Mouse (Mus musculus) hindbrain, embryonic 13.5 days (tissue): ENCODE data around the gene Cfap61. TPM values are rescaled to one million over a fixed set of nuclear protein-coding genes. Genes with fewer than 3 reads are reported as not detected.

ENCODE experiments used
- ATAC-seq: fragments of 200-750 bp; cut with Nextera tagmentation; 2 replicates; pipeline ENCODE4 v1.8.0; 2017; ENCODE audit warnings: moderate TSS enrichment; ENCODE audit not compliant: low FRiP score
- H3K27ac ChIP-seq: fragments of 300-500 bp; sonication (generic); 2 replicates; pipeline ENCODE4 v1.5.1; 2015; ENCODE audit warnings: inconsistent platforms, mild to moderate bottlenecking, moderate library complexity
- H3K27me3 ChIP-seq: fragments of 300-500 bp; sonication (generic); 2 replicates; pipeline ENCODE4 v1.6.1; 2015; ENCODE audit warnings: mild to moderate bottlenecking, inconsistent platforms
- H3K36me3 ChIP-seq: fragments of 300-500 bp; sonication (generic); 2 replicates; pipeline ENCODE4 v1.6.1; 2015; ENCODE audit warnings: mild to moderate bottlenecking, inconsistent platforms
- H3K4me1 ChIP-seq: fragments of 300-500 bp; sonication (generic); replicated peaks from 2 replicates; pipeline ENCODE4 v1.6.1; 2015; ENCODE audit warnings: inconsistent platforms
- H3K4me2 ChIP-seq: fragments of 300-500 bp; sonication (generic); 2 replicates; pipeline ENCODE4 v1.6.1; 2015; ENCODE audit warnings: inconsistent platforms, mild to moderate bottlenecking, moderate library complexity
- H3K4me3 ChIP-seq: fragments of 300-500 bp; sonication (generic); 2 replicates; pipeline ENCODE4 v1.5.1; 2015; ENCODE audit warnings: mild to moderate bottlenecking, inconsistent platforms
- H3K9ac ChIP-seq: fragments of 300-500 bp; sonication (generic); 2 replicates; pipeline ENCODE4 v1.6.1; 2015; ENCODE audit warnings: mild to moderate bottlenecking, inconsistent platforms
- H3K9me3 ChIP-seq: fragments of 300-500 bp; sonication (generic); 2 replicates; pipeline ENCODE4 v1.6.1; 2016; ENCODE audit warnings: inconsistent platforms
- WGBS: fragments of 180-500 bp; shearing (Covaris S2); methylation state at CpG from one replicate; pipeline ENCODE4 v1.1.7; 2015; 5-methylcytosine and 5-hydroxymethylcytosine counted together
- polyA plus RNA-seq: library from polyadenylated mRNA; unstranded; fragments of >200 nt; fragmentation: Nextera tagmentation; extraction: Ambion mirVana; gene quantifications from 2 replicates; pipeline ENCODE4 v1.2.1, GENCODE M21; 2015

Gene Cfap61
- polyA plus RNA-seq, 1 experiment from 2014 or later: 3.8 TPM

GRCm38 (mm10) chr2:146077117-146077516 lies 142.5 kb downstream of the Cfap61 start:
- Histone ChIP-seq H3K9ac (no peak overlapping the region), H3K9me3 (no peaks in the 10 kb centered on the region), H3K4me1 (0 out of 2 replicates have a peak, but pooled peaks cover 6% of the 10 kb centered on the region)

GRCm38 (mm10) chr2:146080282-146080681 lies 145.7 kb downstream of the Cfap61 start:
- no peaks in the 10 kb centered on the region for H3K27me3 ChIP-seq
- H3K9ac ChIP-seq: no peak overlapping the region
- 96% methylated on average over 4 of the region's 4 CpGs for WGBS

More at GRCm38 (mm10) chr2:146077117-146077516, 142.5 kb downstream of the Cfap61 start:
- no peaks in the 10 kb centered on the region for H3K36me3 ChIP-seq
- H3K27me3 ChIP-seq: no peaks in the 10 kb centered on the region
- H3K4me3 ChIP-seq: no peak overlapping the region
- no peak overlapping the region for H3K4me2 ChIP-seq
- ATAC-seq: no peak
- 96% methylated on average over 10 of the region's 10 CpGs for WGBS
- H3K27ac ChIP-seq: no peak overlapping the region

GRCm38 (mm10) chr2:146083326-146083871 lies 148.8 kb downstream of the Cfap61 start:
- 33% methylated on average over 6 of the region's 6 CpGs for WGBS
- Histone ChIP-seq H3K4me2 (no peak overlapping the region), H3K27me3 (0 out of 2 replicates have a peak, but pooled peaks cover 3% of the 10 kb centered on the region)

More at GRCm38 (mm10) chr2:146080282-146080681, 145.7 kb downstream of the Cfap61 start:
- Histone ChIP-seq H3K4me2 (no peak overlapping the region), H3K4me1 (0 out of 2 replicates have a peak, but pooled peaks cover 2% of the 10 kb centered on the region), H3K36me3 (no peaks in the 10 kb centered on the region), H3K27ac (no peak overlapping the region), H3K9me3 (no peaks in the 10 kb centered on the region), H3K4me3 (no peak overlapping the region)
- no peak for ATAC-seq

GRCm38 (mm10) chr2:146087411-146087810 lies 152.8 kb downstream of the Cfap61 start:
- WGBS: 93% methylated on average over 1 of the region's 1 CpGs
- no peak overlapping the region for H3K4me2 ChIP-seq

More at GRCm38 (mm10) chr2:146083326-146083871, 148.8 kb downstream of the Cfap61 start:
- no peaks in the 10 kb centered on the region for H3K9me3 ChIP-seq
- H3K4me3 ChIP-seq: no peak overlapping the region
- no peak overlapping the region for H3K27ac ChIP-seq
- H3K36me3 ChIP-seq: no peaks in the 10 kb centered on the region
- H3K4me1 ChIP-seq: 0 out of 2 replicates have a peak, but pooled peaks cover 2% of the 10 kb centered on the region
- ATAC-seq: no peak
- no peak overlapping the region for H3K9ac ChIP-seq

GRCm38 (mm10) chr2:146089157-146089692 lies 154.6 kb downstream of the Cfap61 start:
- H3K4me3 ChIP-seq: no peak overlapping the region
- no peaks in the 10 kb centered on the region for H3K36me3 ChIP-seq
- H3K27ac ChIP-seq: no peak overlapping the region
- no peak overlapping the region for H3K4me2 ChIP-seq
- no peak overlapping the region for H3K9ac ChIP-seq
- H3K4me1 ChIP-seq: peaks cover 8% of the 10 kb centered on the region; the same call in 1 of the 2 replicates
- no peaks in the 10 kb centered on the region for H3K9me3 ChIP-seq
- ATAC-seq: no peak
- 0 out of 2 replicates have a peak, but pooled peaks cover 3% of the 10 kb centered on the region for H3K27me3 ChIP-seq
- 50% methylated on average over 6 of the region's 6 CpGs for WGBS

More at GRCm38 (mm10) chr2:146087411-146087810, 152.8 kb downstream of the Cfap61 start:
- Histone ChIP-seq H3K4me1 (peaks cover 10% of the 10 kb centered on the region; the same call in 1 of the 2 replicates), H3K9ac (no peak overlapping the region), H3K4me3 (no peak overlapping the region), H3K27me3 (0 out of 2 replicates have a peak, but pooled peaks cover 3% of the 10 kb centered on the region), H3K27ac (no peak overlapping the region), H3K36me3 (no peaks in the 10 kb centered on the region), H3K9me3 (no peaks in the 10 kb centered on the region)
- ATAC-seq: no peak

- ATAC-seq: no peak
- no peak overlapping the region for H3K9ac ChIP-seq
- H3K4me1 ChIP-seq: 0 out of 2 replicates have a peak, but pooled peaks cover 2% of the 10 kb centered on the region
- H3K27me3 ChIP-seq: no peaks in the 10 kb centered on the region
- H3K36me3 ChIP-seq: no peaks in the 10 kb centered on the region
- WGBS: 95% methylated on average over 5 of the region's 5 CpGs
- no peak overlapping the region for H3K4me3 ChIP-seq
- H3K4me2 ChIP-seq: no peak overlapping the region
- H3K27ac ChIP-seq: no peak overlapping the region
- no peaks in the 10 kb centered on the region for H3K9me3 ChIP-seq
Measured at GRCm38 (mm10) chr2:146097532-146097931, 162.9 kb downstream of the Cfap61 start.

GRCm38 (mm10) chr2:146098853-146099717 lies 164.5 kb downstream of the Cfap61 start:
- Histone ChIP-seq H3K27me3 (no peaks in the 10 kb centered on the region), H3K4me1 (0 out of 2 replicates have a peak, but pooled peaks cover 5% of the 10 kb centered on the region), H3K9ac (no peak overlapping the region), H3K36me3 (no peaks in the 10 kb centered on the region), H3K9me3 (no peaks in the 10 kb centered on the region), H3K4me3 (no peak overlapping the region), H3K27ac (no peak overlapping the region), H3K4me2 (no peak overlapping the region)
- 69% methylated on average over 16 of the region's 16 CpGs for WGBS
- no peak for ATAC-seq

- no peaks in the 10 kb centered on the region for H3K36me3 ChIP-seq
- no peaks in the 10 kb centered on the region for H3K9me3 ChIP-seq
- H3K4me1 ChIP-seq: 0 out of 2 replicates have a peak, but pooled peaks cover 5% of the 10 kb centered on the region
- H3K27ac ChIP-seq: no peak overlapping the region
- H3K9ac ChIP-seq: no peak overlapping the region
- no peak overlapping the region for H3K4me2 ChIP-seq
- no peak for ATAC-seq
- H3K27me3 ChIP-seq: no peaks in the 10 kb centered on the region
- 92% methylated on average over 3 of the region's 3 CpGs for WGBS
- no peak overlapping the region for H3K4me3 ChIP-seq
Measured at GRCm38 (mm10) chr2:146099838-146100237, 165.3 kb downstream of the Cfap61 start.

- WGBS: 73% methylated on average over 10 of the region's 10 CpGs
- Histone ChIP-seq H3K4me2 (no peak overlapping the region), H3K36me3 (no peaks in the 10 kb centered on the region), H3K4me1 (0 out of 2 replicates have a peak, but pooled peaks cover 5% of the 10 kb centered on the region), H3K9ac (no peak overlapping the region), H3K27me3 (no peaks in the 10 kb centered on the region), H3K4me3 (no peak overlapping the region), H3K9me3 (no peaks in the 10 kb centered on the region), H3K27ac (no peak overlapping the region)
- no peak for ATAC-seq
Measured at GRCm38 (mm10) chr2:146100489-146101060, 166.0 kb downstream of the Cfap61 start.

- Histone ChIP-seq H3K4me1 (0 out of 2 replicates have a peak, but pooled peaks cover 5% of the 10 kb centered on the region), H3K4me2 (no peak overlapping the region), H3K36me3 (no peaks in the 10 kb centered on the region), H3K9ac (no peak overlapping the region), H3K9me3 (no peaks in the 10 kb centered on the region), H3K27ac (no peak overlapping the region), H3K4me3 (no peak overlapping the region), H3K27me3 (no peaks in the 10 kb centered on the region)
- 90% methylated on average over 3 of the region's 3 CpGs for WGBS
- ATAC-seq: no peak
Measured at GRCm38 (mm10) chr2:146102600-146102999, 168.0 kb downstream of the Cfap61 start.

GRCm38 (mm10) chr2:146105341-146105740 lies 170.8 kb downstream of the Cfap61 start:
- ATAC-seq: no peak
- no peaks in the 10 kb centered on the region for H3K27me3 ChIP-seq
- H3K4me2 ChIP-seq: no peak overlapping the region
- no peak overlapping the region for H3K27ac ChIP-seq
- no peak overlapping the region for H3K4me3 ChIP-seq
- H3K9me3 ChIP-seq: no peaks in the 10 kb centered on the region
- H3K36me3 ChIP-seq: no peaks in the 10 kb centered on the region
- no peak overlapping the region for H3K9ac ChIP-seq
- 73% methylated on average over 6 of the region's 6 CpGs for WGBS
- H3K4me1 ChIP-seq: peaks cover 5% of the 10 kb centered on the region

- no peaks in the 10 kb centered on the region for H3K27me3 ChIP-seq
- H3K4me3 ChIP-seq: no peak overlapping the region
- no peak overlapping the region for H3K9ac ChIP-seq
- H3K36me3 ChIP-seq: no peaks in the 10 kb centered on the region
- H3K27ac ChIP-seq: no peak overlapping the region
- no peaks in the 10 kb centered on the region for H3K9me3 ChIP-seq
- 95% methylated on average over 4 of the region's 4 CpGs for WGBS
- no peak for ATAC-seq
- H3K4me1 ChIP-seq: peaks cover 4% of the 10 kb centered on the region
- no peak overlapping the region for H3K4me2 ChIP-seq
Measured at GRCm38 (mm10) chr2:146107980-146108379, 173.4 kb downstream of the Cfap61 start.
